Mouse (Mus musculus) limb, embryonic 14.5 days (tissue): ENCODE data around the gene Pmepa1. TPM values are rescaled to one million over a fixed set of nuclear protein-coding genes. Genes with fewer than 3 reads are reported as not detected.
A peak's percentile ranks its signal among the peaks of the same experiment; 100 is the strongest.

Experiments
- ATAC-seq: fragments of 200-750 bp; cut with Nextera tagmentation; 2 replicates; pipeline ENCODE4 v1.8.0; 2017; ENCODE audit warnings: low read depth, moderate number of reproducible peaks, moderate TSS enrichment; ENCODE audit not compliant: low FRiP score
- DNase-seq: peaks from one replicate; pipeline ENCODE4 v3.0.0-alpha.2; 2015; ENCODE audit warnings: low spot score
- H3K27ac ChIP-seq: fragments of 300-500 bp; sonication (generic); replicated peaks from 2 replicates; pipeline ENCODE4 v1.5.1; 2014; ENCODE audit warnings: low read depth, mild to moderate bottlenecking, low read length, moderate library complexity, mixed read lengths
- H3K27me3 ChIP-seq: fragments of 300-500 bp; sonication (generic); 2 replicates; pipeline ENCODE4 v1.6.1; 2014; ENCODE audit warnings: low read length, mixed read lengths; ENCODE audit not compliant: control insufficient read depth, insufficient read depth
- H3K36me3 ChIP-seq: fragments of 300-500 bp; sonication (generic); 2 replicates; pipeline ENCODE4 v1.6.1; 2014; ENCODE audit warnings: mild to moderate bottlenecking, low read length, moderate library complexity, mixed read lengths; ENCODE audit not compliant: control insufficient read depth, insufficient read depth
- H3K4me1 ChIP-seq: fragments of 300-500 bp; sonication (generic); 2 replicates; pipeline ENCODE4 v1.6.1; 2014; ENCODE audit warnings: antibody characterized with exemption, low read length, mixed read lengths; ENCODE audit not compliant: control insufficient read depth, insufficient read depth
- H3K4me2 ChIP-seq: fragments of 300-500 bp; sonication (generic); replicated peaks from 2 replicates; pipeline ENCODE4 v1.6.1; 2014; ENCODE audit warnings: low read depth, mild to moderate bottlenecking, low read length, moderate library complexity; ENCODE audit not compliant: severe bottlenecking
- H3K4me3 ChIP-seq: fragments of 300-500 bp; sonication (generic); replicated peaks from 2 replicates; pipeline ENCODE4 v1.5.1; 2014; ENCODE audit warnings: low read length
- H3K9ac ChIP-seq: fragments of 300-500 bp; sonication (generic); 2 replicates; pipeline ENCODE4 v1.6.1; 2014; ENCODE audit warnings: mild to moderate bottlenecking, low read depth, low read length, moderate library complexity; ENCODE audit not compliant: severe bottlenecking
- H3K9me3 ChIP-seq: fragments of 300-500 bp; sonication (generic); 2 replicates; pipeline ENCODE4 v1.6.1; 2016; ENCODE audit warnings: low read length; ENCODE audit not compliant: control insufficient read depth
- POLR2A ChIP-seq: fragments of 200-500 bp; IDR thresholded peaks from 2 replicates; pipeline ENCODE4 v1.8.0; 2012; ENCODE audit warnings: inconsistent platforms, mild to moderate bottlenecking, moderate library complexity, borderline replicate concordance; ENCODE audit not compliant: insufficient read depth, insufficient read length; ENCODE audit errors: extremely low read depth
- WGBS: fragments of 180-500 bp; shearing (Covaris S2); extraction: QIAGEN DNeasy Blood & Tissue Kit; methylation state at CpG from one replicate; pipeline ENCODE4 v1.1.7; 2014; 5-methylcytosine and 5-hydroxymethylcytosine counted together
- polyA plus RNA-seq, 2 experiments: library from polyadenylated mRNA; depleted of rRNA in 1 of 2; stranded (reverse) in 1 of 2; unstranded in 1 of 2; fragments of >200 nt; fragmentation: Nextera tagmentation in 1 of 2; extraction: Ambion mirVana in 1 of 2; gene quantifications; 2 replicates each; pipeline versions ENCODE4 v1.2.1 to v1.2.3; 2012 to 2014

Pmepa1 gene
- polyA plus RNA-seq, 2 experiments, result 10.2 to 41.0 TPM

- H3K4me1 ChIP-seq, result peaks cover 68% of the 10 kb centered on the region
- no peaks in the 10 kb centered on the region for H3K9me3 ChIP-seq
- H3K4me3 ChIP-seq, result no peak overlapping the region
- H3K4me2 ChIP-seq, result no peak overlapping the region
- H3K27ac ChIP-seq, result no peak overlapping the region
- no peak for ATAC-seq
- no peaks in the 10 kb centered on the region for H3K27me3 ChIP-seq
- WGBS, result 80% methylated on average over 22 of the region's 22 CpGs
- no peaks in the 10 kb centered on the region for H3K36me3 ChIP-seq
- no peak overlapping the region for H3K9ac ChIP-seq
- DNase-seq, result no peak
- no peak for TF ChIP-seq POLR2A
These were observed 10.7 kb downstream of the Pmepa1 start for GRCm38 (mm10) chr2:173265468-173266265.

- no peaks in the 10 kb centered on the region for H3K36me3 ChIP-seq
- TF ChIP-seq POLR2A, result no peak
- H3K4me3 ChIP-seq, result no peak overlapping the region
- no peak overlapping the region for H3K27ac ChIP-seq
- peaks cover 61% of the 10 kb centered on the region for H3K4me1 ChIP-seq
- 0 out of 2 replicates have a peak, but pooled peaks have one; percentile 2 for ATAC-seq
- no peaks in the 10 kb centered on the region for H3K27me3 ChIP-seq
- peak; percentile 68 for DNase-seq
- no peaks in the 10 kb centered on the region for H3K9me3 ChIP-seq
- 25% methylated on average over 11 of the region's 13 CpGs for WGBS
- H3K9ac ChIP-seq, result no peak overlapping the region
- H3K4me2 ChIP-seq, result no peak overlapping the region
These were observed 11.7 kb downstream of the Pmepa1 start for GRCm38 (mm10) chr2:173264467-173265128.

- peaks cover 60% of the 10 kb centered on the region for H3K4me1 ChIP-seq
- H3K4me3 ChIP-seq, result no peak overlapping the region
- WGBS, result 57% methylated on average over 11 of the region's 11 CpGs
- no peak overlapping the region for H3K27ac ChIP-seq
- no peaks in the 10 kb centered on the region for H3K36me3 ChIP-seq
- no peak for TF ChIP-seq POLR2A
- no peaks in the 10 kb centered on the region for H3K9me3 ChIP-seq
- H3K27me3 ChIP-seq, result no peaks in the 10 kb centered on the region
- no peak overlapping the region for H3K9ac ChIP-seq
- no peak overlapping the region for H3K4me2 ChIP-seq
- ATAC-seq, result no peak
- DNase-seq, result no peak
These were observed 12.6 kb downstream of the Pmepa1 start for GRCm38 (mm10) chr2:173263636-173264330.

DNA sequence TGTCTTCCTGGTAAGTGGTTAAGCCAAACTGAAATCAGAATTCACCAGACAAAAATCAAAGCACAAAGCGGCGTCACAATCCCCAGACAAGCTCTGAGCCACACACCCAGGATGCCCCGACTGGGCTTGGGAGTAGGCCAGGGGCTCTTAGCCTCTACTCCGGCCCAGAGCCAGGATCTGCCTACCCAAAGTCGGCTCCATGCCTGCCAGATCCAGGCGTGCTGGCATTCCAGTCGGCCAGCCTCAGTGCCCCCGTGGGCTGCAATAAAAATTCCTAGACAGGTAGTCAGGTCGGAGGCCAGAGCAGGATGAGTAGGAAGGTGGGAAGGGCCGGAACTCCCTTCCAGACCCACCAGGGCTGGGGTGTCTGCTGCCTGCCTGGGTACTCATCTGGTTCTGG lies 14.8 kb downstream of the Pmepa1 start:
- TF ChIP-seq POLR2A, result no peak
- Histone ChIP-seq H3K4me3 (no peak overlapping the region), H3K9ac (0 out of 2 replicates have a peak overlapping the region, but pooled peaks have one; percentile 17), H3K36me3 (no peaks in the 10 kb centered on the region), H3K27ac (no peak overlapping the region), H3K9me3 (no peaks in the 10 kb centered on the region), H3K4me1 (peaks cover 64% of the 10 kb centered on the region), H3K4me2 (no peak overlapping the region), H3K27me3 (no peaks in the 10 kb centered on the region)
- 34% methylated on average over 10 of the region's 10 CpGs for WGBS
- DNase-seq (no peak), ATAC-seq (no peak)

- no peak for TF ChIP-seq POLR2A
- Histone ChIP-seq H3K9ac (no peak overlapping the region), H3K27me3 (no peaks in the 10 kb centered on the region), H3K36me3 (no peaks in the 10 kb centered on the region), H3K4me2 (no peak overlapping the region), H3K9me3 (no peaks in the 10 kb centered on the region), H3K4me1 (peaks cover 65% of the 10 kb centered on the region), H3K27ac (no peak overlapping the region), H3K4me3 (no peak overlapping the region)
- DNase-seq, result no peak
- WGBS, result 53% methylated on average over 9 of the region's 9 CpGs
- no peak for ATAC-seq
These were observed 17.8 kb downstream of the Pmepa1 start for GRCm38 (mm10) chr2:173258459-173259091.
